Mouse (Mus musculus): ENCODE results near the gene Dync1li1. TPM values are rescaled to one million over a fixed set of nuclear protein-coding genes. Genes with fewer than 3 reads are reported as not detected.
"Not testable (repeated sequence)": the region's sequence is repeated elsewhere in the genome, so short reads cannot be mapped to it uniquely, and the experiment has no call there.

The Dync1li1 gene
- total RNA-seq, 2 experiments from 2014 or later: 72.6 to 75.8 TPM

- no peak for DNase-seq (ENCODE audit: low spot score)
- intact Hi-C loops (cut with DNase I): no loop called here
These were observed 24.9 kb downstream of the Dync1li1 start for GRCm38 (mm10) chr9:114713481-114713880.

GRCm38 (mm10) chr9:114716677-114717331, 28.2 kb downstream of the Dync1li1 start:
- no peak for DNase-seq (ENCODE audit: low spot score)
- intact Hi-C loops (cut with DNase I): no loop called here

- intact Hi-C loops (cut with DNase I): loop anchor here (1.0 kb wide), 1 partner anchor 79 kb away; no protein-coding TSS in a partner anchor
- no peak for DNase-seq (ENCODE audit: low spot score)
These were observed 38.7 kb downstream of the Dync1li1 start for GRCm38 (mm10) chr9:114727315-114727714.

GRCm38 (mm10) chr9:114728432-114728831, 39.8 kb downstream of the Dync1li1 start:
- intact Hi-C loops (cut with DNase I); DNase-seq (ENCODE audit: low spot score): not testable (repeated sequence)

GRCm38 (mm10) chr9:114729911-114730805, 41.6 kb downstream of the Dync1li1 start:
- DNase-seq (ENCODE audit: low spot score): no peak
- intact Hi-C loops (cut with DNase I): loop anchor here (2.0 kb wide), 1 partner anchor 41 kb away; the partner anchor contains the start of gene Dync1li1

GRCm38 (mm10) chr9:114731011-114731755, 42.6 kb downstream of the Dync1li1 start, which contains the start of gene Cmtm6:
Gene Cmtm6 (plus strand): TSS chr9:114731116.
- DNase-seq (ENCODE audit: low spot score): peak; percentile 96
- intact Hi-C loops (cut with DNase I): loop anchor here (2.0 kb wide), 1 partner anchor 42 kb away; the partner anchor contains the start of gene Dync1li1

- DNase-seq (ENCODE audit: low spot score): no peak
- intact Hi-C loops (cut with DNase I): loop anchor here (2.0 kb wide), 1 partner anchor 43 kb away; the partner anchor contains the start of gene Dync1li1
These were observed 43.5 kb downstream of the Dync1li1 start for GRCm38 (mm10) chr9:114731871-114732682.

- no peak for DNase-seq (ENCODE audit: low spot score)
- intact Hi-C loops (cut with DNase I): no loop called here
These were observed 44.6 kb downstream of the Dync1li1 start for GRCm38 (mm10) chr9:114733238-114733637.

GRCm38 (mm10) chr9:114736442-114736841, 47.9 kb downstream of the Dync1li1 start:
- intact Hi-C loops (cut with DNase I): no loop called here
- no peak for DNase-seq (ENCODE audit: low spot score)

GRCm38 (mm10) chr9:114740336-114740735, 51.7 kb downstream of the Dync1li1 start:
- DNase-seq (ENCODE audit: low spot score): no peak
- intact Hi-C loops (cut with DNase I): no loop called here

- intact Hi-C loops (cut with DNase I): no loop called here
- no peak for DNase-seq (ENCODE audit: low spot score)
These were observed 54.1 kb downstream of the Dync1li1 start for GRCm38 (mm10) chr9:114742731-114743130.

GRCm38 (mm10) chr9:114745163-114745562, 56.6 kb downstream of the Dync1li1 start:
- intact Hi-C loops (cut with DNase I): no loop called here

GRCm38 (mm10) chr9:114745654-114746053, 57.1 kb downstream of the Dync1li1 start:
- intact Hi-C loops (cut with DNase I): no loop called here
- DNase-seq (ENCODE audit: low spot score): no peak

More at GRCm38 (mm10) chr9:114745163-114745562, 56.6 kb downstream of the Dync1li1 start:
- no peak for DNase-seq (ENCODE audit: low spot score)

GRCm38 (mm10) chr9:114747012-114747411, 58.4 kb downstream of the Dync1li1 start:
- intact Hi-C loops (cut with DNase I): no loop called here
- DNase-seq (ENCODE audit: low spot score): no peak

- DNase-seq (ENCODE audit: low spot score): no peak
- intact Hi-C loops (cut with DNase I): no loop called here
These were observed 58.9 kb downstream of the Dync1li1 start for GRCm38 (mm10) chr9:114747466-114747865.

- intact Hi-C loops (cut with DNase I): loop anchor here (5.0 kb wide), 3 partner anchors 46 to 206 kb away; no protein-coding TSS in a partner anchor
These were observed 63.0 kb downstream of the Dync1li1 start for GRCm38 (mm10) chr9:114751582-114751981.

GRCm38 (mm10) chr9:114752311-114752710, 63.7 kb downstream of the Dync1li1 start:
- intact Hi-C loops (cut with DNase I): loop anchor here (5.0 kb wide), 3 partner anchors 45 to 205 kb away; no protein-coding TSS in a partner anchor
- DNase-seq (ENCODE audit: low spot score): no peak

More at GRCm38 (mm10) chr9:114751582-114751981, 63.0 kb downstream of the Dync1li1 start:
- DNase-seq (ENCODE audit: low spot score): no peak

- peak; percentile 83 for DNase-seq (ENCODE audit: low spot score)
- intact Hi-C loops (cut with DNase I): loop anchor here (5.0 kb wide), 3 partner anchors 44 to 204 kb away; no protein-coding TSS in a partner anchor
These were observed 64.4 kb downstream of the Dync1li1 start for GRCm38 (mm10) chr9:114752863-114753484.
